Mouse (Mus musculus): Measurements from ENCODE around the gene Gcnt4.
"Not testable (repeated sequence)": the region's sequence is repeated elsewhere in the genome, so short reads cannot be mapped to it uniquely, and the experiment has no call there.

Gene Gcnt4

GRCm38 (mm10) chr13:96923999-96924961 lies at the start of gene Gcnt4:
Gene Gcnt4 (plus strand): TSS chr13:96924689.
- peak; percentile 73 for DNase-seq

- DNase-seq = no peak
Observed at GRCm38 (mm10) chr13:96878220-96879057, 46.0 kb upstream of the Gcnt4 start.

GRCm38 (mm10) chr13:96884534-96884933 lies 40.0 kb upstream of the Gcnt4 start:
- no peak for DNase-seq

GRCm38 (mm10) chr13:96889985-96890384 lies 34.5 kb upstream of the Gcnt4 start:
- no peak for DNase-seq

GRCm38 (mm10) chr13:96895144-96895543 lies 29.3 kb upstream of the Gcnt4 start:
- no peak for DNase-seq

GRCm38 (mm10) chr13:96906717-96907116 lies 17.8 kb upstream of the Gcnt4 start:
- DNase-seq = no peak

- no peak for DNase-seq
Observed at GRCm38 (mm10) chr13:96911202-96911601, 13.3 kb upstream of the Gcnt4 start.

- DNase-seq = not testable (repeated sequence)
Observed at GRCm38 (mm10) chr13:96923134-96923533, 1.4 kb upstream of the Gcnt4 start.

GRCm38 (mm10) chr13:96924985-96925745 lies 676 bp downstream of the Gcnt4 start:
- DNase-seq = peak; percentile 29

GRCm38 (mm10) chr13:96925991-96926725 lies 1.7 kb downstream of the Gcnt4 start:
- DNase-seq = no peak

GRCm38 (mm10) chr13:96927781-96928180 lies 3.3 kb downstream of the Gcnt4 start:
- no peak for DNase-seq

GRCm38 (mm10) chr13:96928432-96929039 lies 4.0 kb downstream of the Gcnt4 start:
- DNase-seq = no peak

- no peak for DNase-seq
Observed at GRCm38 (mm10) chr13:96932745-96933144, 8.3 kb downstream of the Gcnt4 start.

GRCm38 (mm10) chr13:96933367-96933766 lies 8.9 kb downstream of the Gcnt4 start:
- DNase-seq = no peak

GRCm38 (mm10) chr13:96936173-96936777 lies 11.8 kb downstream of the Gcnt4 start:
- peak; percentile 43 for DNase-seq

GRCm38 (mm10) chr13:96937059-96937558 lies 12.6 kb downstream of the Gcnt4 start:
- no peak for DNase-seq

GRCm38 (mm10) chr13:96939680-96940079 lies 15.2 kb downstream of the Gcnt4 start:
- no peak for DNase-seq

GRCm38 (mm10) chr13:96941481-96941880 lies 17.0 kb downstream of the Gcnt4 start:
- DNase-seq = not testable (repeated sequence)

GRCm38 (mm10) chr13:96943571-96943970 lies 19.1 kb downstream of the Gcnt4 start:
- peak; percentile 76 for DNase-seq

GRCm38 (mm10) chr13:96945748-96946147 lies 21.3 kb downstream of the Gcnt4 start:
- DNase-seq = no peak

GRCm38 (mm10) chr13:96947722-96948121 lies 23.2 kb downstream of the Gcnt4 start:
- no peak for DNase-seq
